Mouse (Mus musculus) adrenal gland, adult 2 months (tissue): ENCODE data around the gene Cfdp1. TPM values are rescaled to one million over a fixed set of nuclear protein-coding genes. Genes with fewer than 3 reads are reported as not detected.
"Not testable (repeated sequence)": the region's sequence is repeated elsewhere in the genome, so short reads cannot be mapped to it uniquely, and the experiment has no call there.

ENCODE experiments used
- DNase-seq: peaks from one replicate; pipeline ENCODE4 v3.0.0; 2021
- polyA plus RNA-seq: library from polyadenylated mRNA; depleted of rRNA; stranded (reverse); fragments of >200 nt; gene quantifications from 2 replicates; pipeline ENCODE4 v1.2.3, GENCODE M21; 2012
- total RNA-seq, 2 experiments: library from RNA; stranded (reverse); gene quantifications; 2 replicates each; pipeline ENCODE4 v1.2.3; 2021

The Cfdp1 gene
- total and polyA plus RNA-seq, 3 experiments: 0.90 to 78.9 (median 71.7) TPM

DNA sequence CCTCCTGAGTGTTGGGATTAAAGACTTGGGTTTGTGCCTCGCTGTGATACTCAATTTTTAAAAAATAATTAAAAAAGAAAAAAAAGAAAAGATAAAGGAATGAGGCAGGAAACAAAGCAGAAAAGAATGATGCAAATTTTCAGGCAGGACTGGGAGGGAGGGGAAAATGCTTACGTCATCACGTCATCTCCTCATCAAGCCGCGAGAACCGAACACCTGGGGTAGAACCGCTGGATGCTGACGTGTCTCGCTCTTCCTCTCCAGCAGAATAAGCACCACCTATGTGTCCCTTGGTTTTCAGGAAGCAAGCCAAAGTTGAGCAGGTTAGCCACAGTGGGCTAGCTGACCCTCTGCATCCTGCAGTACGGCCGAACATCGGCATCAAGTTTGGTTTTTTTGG, 1.9 kb upstream of the Cfdp1 start:
- no peak for DNase-seq

DNA sequence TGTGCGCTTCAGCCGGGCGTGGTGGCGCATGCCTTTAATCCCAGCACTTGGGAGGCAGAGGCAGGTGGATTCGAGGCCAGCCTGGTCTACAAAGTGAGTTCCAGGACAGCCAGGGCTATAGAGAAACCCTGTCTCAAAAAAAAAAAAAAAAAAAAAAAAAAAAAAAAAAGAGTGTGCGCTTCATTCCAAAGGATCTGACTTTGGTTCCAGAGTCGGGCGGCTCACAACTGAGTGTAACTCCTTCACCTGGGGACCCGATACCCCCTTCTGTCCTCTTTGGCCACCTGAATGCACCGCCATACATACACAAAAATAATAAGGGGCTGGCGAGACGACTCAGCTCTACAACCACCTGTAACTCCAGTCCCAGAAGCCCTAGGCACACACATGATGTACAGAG, 872 bp downstream of the Cfdp1 start:
- not testable (repeated sequence) for DNase-seq

DNA sequence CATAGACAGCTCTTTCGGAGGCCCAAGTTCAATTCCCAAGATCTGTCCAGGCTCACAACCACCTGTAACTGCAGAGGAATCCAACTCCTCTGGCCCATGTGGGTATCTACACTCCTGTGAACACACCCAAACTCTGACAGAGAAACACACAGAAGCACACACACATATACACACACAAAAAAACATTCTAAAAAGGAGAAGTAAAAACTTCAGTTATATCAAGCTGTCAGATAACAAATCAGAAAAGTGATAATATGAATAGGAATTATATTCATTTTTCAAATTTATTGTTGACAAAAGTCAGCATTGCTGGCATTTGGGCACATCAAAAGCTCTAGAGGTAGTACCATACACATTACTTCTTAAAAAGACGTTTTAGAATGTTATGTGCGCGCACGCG, 7.3 kb downstream of the Cfdp1 start:
- DNase-seq: no peak

- no peak for DNase-seq
These were observed 18.6 kb downstream of the Cfdp1 start for GRCm38 (mm10) chr8:111835540-111835939.

DNA sequence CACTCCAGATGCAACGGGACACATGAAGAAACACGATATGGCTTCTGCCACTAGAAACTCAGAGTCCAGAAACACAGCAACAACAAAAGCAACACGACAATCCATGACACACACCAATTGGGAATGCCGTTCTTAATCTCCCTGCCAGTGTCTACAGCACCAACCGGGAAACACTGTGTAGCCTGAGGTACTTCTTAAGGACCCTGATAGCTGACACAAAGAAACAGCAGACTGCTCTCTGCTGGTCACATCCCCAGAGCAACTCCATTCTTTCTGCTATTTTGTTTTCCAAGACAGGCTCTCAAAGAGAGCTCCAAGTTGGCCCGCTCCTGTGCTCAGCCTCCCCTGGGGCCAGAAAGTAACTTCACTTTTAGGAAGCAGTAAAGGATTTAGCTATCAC, 20.1 kb downstream of the Cfdp1 start:
- DNase-seq: no peak

DNA sequence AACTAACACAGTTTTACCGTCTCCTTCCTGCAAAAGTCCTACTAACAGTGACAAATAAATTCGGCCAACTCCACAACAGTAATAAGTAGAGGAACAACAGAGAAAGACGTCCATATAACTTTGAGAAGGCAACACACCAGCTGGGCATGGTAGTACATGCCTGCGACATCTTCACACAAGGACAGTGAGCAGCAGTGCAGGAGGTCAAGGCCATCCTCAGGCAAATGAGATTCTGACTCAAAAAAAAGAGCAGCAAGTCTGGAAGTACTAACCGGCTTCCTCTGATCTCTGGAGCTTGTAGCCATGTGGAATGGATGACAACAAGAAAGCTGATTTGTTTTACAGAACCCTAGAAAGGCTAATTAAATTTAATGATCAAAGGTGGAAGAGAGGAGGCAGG, 21.1 kb downstream of the Cfdp1 start:
- DNase-seq: peak; percentile 61

- no peak for DNase-seq
These were observed 22.1 kb downstream of the Cfdp1 start for GRCm38 (mm10) chr8:111831996-111832395.

GRCm38 (mm10) chr8:111828595-111828994, 25.5 kb downstream of the Cfdp1 start:
- no peak for DNase-seq

GRCm38 (mm10) chr8:111825219-111825618, 28.9 kb downstream of the Cfdp1 start:
- DNase-seq: peak; percentile 46

GRCm38 (mm10) chr8:111824334-111824733, 29.8 kb downstream of the Cfdp1 start:
- DNase-seq: no peak

GRCm38 (mm10) chr8:111821199-111821598, 32.9 kb downstream of the Cfdp1 start:
- no peak for DNase-seq

- DNase-seq: no peak
These were observed 33.4 kb downstream of the Cfdp1 start for GRCm38 (mm10) chr8:111820691-111821090.

GRCm38 (mm10) chr8:111820018-111820417, 34.1 kb downstream of the Cfdp1 start:
- DNase-seq: no peak

DNA sequence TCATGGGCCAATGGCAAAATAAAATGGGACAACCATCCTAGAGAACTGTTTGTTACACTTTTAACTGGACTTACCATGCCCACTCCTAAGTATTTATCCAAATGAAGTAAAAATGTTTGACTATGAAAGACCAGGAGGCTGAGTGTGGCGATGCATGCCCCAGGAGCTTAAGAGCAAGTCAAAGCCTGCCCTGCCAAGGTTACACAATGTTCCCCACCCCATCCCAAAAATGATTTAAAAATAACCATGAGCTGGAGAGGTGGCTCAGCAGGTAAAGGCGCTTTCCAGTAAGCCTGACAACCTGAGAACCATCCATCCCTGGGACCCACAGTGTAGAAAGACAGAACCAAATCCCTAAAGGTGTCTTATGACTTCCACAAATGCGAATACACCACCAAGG, 35.5 kb downstream of the Cfdp1 start:
- DNase-seq: no peak

DNA sequence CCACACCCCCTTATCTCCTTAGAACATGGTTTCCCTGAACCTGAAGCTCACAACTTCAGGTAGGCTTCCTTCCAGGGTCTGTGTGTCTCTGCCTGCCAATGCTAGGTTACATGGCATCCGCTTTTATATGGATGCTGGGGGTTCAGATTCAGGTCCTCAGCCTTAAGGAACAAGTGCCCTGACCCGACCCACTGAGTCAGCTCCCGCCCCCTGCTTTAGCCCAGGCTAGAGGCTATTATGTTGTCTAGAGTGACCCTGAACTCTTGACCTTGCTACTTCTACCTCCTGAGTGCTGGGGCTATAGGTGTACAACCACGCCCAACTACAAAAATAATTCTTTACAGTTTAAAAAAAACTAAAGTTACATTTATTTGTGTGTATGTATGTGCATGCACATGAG, 39.0 kb downstream of the Cfdp1 start:
- no peak for DNase-seq

DNA sequence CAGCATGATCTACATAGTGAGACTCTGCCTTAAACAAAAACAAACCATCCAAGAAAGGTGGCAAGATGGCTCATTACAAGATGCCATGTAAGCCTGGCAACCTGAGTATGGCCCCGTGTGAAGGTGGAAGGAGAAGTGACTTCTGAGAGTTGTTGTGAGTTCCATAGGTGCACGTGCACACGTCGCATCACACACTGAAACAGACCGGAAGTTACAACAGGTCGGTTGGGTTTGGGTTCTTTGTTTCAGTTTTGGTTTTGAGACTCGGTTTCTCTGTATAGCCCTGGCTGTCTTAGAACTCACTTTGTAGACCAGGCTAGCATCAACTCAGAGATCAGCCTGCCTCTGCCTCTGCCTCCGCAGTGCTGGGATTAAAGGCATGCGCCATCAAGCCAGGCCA, 40.3 kb downstream of the Cfdp1 start:
- DNase-seq: no peak

DNA sequence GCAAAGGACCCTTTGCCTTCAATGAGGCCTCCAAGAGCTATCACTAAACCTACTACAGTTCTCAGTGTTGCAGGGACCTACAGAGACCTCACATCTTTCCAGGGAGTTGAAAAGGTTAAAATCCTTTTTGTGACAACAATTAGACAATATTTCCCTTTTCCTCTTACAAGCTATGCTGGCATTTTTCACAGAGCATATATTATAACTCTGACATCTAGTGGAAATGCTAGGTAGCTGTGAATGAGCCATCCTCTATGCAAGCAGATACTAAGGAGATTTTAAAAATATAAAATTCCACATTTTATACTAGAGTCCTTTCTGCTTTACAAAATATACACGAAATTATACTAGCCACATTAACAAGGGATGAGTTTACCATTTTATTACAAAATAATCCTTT, 41.3 kb downstream of the Cfdp1 start:
- no peak for DNase-seq

DNA sequence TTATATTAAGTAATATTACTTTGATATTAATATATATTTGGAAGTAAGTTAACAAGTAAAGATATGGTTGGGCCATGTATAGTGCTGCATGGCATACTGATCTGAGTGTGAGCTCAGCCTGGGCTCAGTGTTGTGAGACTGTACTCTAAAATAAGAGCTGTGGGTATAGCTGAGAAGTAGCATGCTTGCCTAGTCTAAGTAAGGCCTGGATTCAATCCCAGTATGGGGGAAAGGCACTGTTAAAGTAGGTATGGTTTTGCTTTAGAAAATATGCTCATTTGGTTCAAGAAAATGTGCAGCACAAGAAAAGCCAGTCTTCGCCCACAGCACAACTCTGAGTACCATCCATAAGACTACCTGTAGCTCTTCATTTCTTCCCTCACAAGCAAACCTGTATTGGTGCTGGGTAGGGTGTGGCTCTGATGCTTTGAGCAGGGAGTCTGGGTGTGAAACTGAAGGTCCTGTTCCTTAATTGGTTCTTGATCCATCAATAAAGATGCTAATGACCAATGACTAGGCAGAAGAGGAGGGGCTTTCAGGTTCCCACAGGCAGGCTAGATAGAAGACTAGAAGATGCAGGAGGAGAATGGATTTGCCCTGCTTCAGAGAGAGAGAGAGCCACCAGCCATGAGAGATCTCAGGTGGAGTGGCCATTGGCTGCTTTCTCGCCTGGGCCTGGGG, 43.3 kb downstream of the Cfdp1 start:
- DNase-seq: no peak

DNA sequence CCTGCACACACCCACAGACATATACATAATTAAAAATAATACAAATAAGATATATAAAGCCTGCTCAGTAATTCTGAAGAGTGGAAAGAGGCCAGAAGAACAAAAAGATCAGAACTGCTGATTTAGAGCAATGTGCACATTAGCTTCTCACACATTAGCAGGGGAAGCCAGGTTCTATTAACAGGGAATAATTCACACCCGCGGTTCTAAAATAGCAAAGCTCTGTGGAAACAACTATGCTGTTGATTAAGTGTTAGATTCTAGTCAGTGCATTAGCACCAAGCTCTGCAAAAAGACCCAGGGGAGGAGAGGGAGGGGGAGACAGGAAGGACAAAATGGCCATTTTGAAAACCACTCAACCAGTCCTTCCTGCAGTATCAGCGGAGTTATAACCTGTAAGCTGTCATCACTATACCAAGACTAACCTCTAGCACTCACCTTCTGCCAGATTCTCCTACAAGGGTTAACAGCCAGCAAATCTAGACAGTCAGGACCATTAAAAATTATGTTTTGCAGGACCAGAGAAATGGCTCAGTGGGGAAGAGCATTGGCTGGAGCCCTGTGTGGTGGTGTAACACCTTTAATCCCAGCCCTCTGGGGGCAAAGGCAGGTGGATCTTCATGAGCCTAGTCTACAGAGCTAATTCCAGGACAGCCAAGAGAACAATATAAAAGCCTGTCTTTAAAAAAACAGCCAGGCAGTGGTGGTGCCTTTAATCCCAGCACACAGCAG, 45.0 kb downstream of the Cfdp1 start:
- DNase-seq: no peak

- DNase-seq: no peak
These were observed 46.1 kb downstream of the Cfdp1 start for GRCm38 (mm10) chr8:111808006-111808405.

DNA sequence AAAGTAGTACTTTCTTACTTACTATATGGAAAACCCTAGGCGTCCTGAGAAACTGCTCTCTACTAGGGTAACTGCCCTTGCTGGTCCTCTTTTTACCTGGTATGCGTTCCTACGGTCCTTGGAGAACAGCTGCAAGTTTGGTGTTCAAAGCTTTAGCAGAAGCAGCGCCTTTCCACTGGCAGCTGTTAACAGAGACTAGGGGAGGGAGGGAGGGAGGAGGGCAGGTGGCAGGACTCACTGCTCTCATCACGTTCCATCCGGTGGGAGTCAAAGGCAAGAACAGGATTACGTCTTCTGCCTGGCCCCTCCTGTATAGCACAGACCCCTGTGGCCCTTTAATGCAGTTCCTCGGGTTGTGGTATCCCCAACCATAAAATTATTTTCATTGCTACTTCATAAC, 50.7 kb downstream of the Cfdp1 start:
- no peak for DNase-seq

GRCm38 (mm10) chr8:111802256-111802655, 51.8 kb downstream of the Cfdp1 start:
- DNase-seq: no peak

DNA sequence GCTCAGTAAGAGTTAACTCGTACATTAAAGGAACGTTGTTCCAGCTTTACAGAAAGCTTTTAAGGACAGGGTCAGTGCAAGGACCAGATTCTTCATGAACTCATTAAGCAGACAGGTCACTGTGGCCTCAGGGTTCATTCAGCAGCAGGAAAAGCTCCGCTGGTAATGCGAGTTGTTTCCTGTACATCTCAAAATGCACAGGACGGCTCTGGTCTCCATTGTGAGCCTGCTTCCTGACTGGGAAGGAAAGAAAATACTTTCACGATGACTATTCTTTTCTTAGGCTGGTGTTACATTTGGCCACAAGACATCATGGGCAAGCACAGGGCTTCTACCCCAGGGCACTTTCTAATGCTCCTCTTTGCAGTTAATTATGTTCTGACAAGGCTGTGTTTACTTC, 52.6 kb downstream of the Cfdp1 start:
- no peak for DNase-seq

- DNase-seq: no peak
These were observed 57.6 kb downstream of the Cfdp1 start for GRCm38 (mm10) chr8:111796528-111796927.
